Mouse (Mus musculus): ENCODE measurements around the gene Ddx50.

DNA sequence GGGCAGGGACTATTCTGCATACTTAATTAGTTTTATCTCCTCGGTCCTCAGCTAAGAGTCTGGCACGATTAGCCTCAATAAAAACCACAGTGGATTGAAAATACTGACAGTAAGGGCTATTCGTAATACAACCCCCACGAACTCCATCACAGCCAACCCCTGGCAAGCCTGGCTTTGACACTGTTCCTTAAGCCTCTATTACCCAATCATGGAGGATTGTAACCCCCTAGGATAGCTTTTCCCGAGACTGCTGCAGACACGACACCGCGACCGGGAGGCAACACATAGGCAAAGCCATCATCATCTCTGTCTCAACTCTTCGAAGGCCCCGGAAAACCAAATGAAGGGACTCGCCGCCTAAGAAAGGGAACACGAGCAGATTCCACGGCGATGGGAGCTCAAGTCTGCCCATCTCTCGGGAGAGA is 648 bp downstream of the Ddx50 start:
- TF ChIP-seq CTCF (IDR thresholded peaks at IDR 0.05; ENCODE audit: low read depth): no peak
- TF ChIP-seq EP300 (IDR thresholded peaks at IDR 0.05; ENCODE audit: low read depth): no peak

Measured in heart, postnatal 0 days (tissue).